Mouse (Mus musculus) liver, embryonic 14.5 days (tissue): ENCODE data around the gene Trim11.

Experiments
- CTCF ChIP-seq: IDR thresholded peaks from 2 replicates; pipeline ENCODE4 v1.5.1; 2016; ENCODE audit warnings: antibody characterized with exemption, low read depth, control low read depth
- EP300 ChIP-seq: IDR thresholded peaks from 2 replicates; pipeline ENCODE4 v1.6.1; 2016; ENCODE audit warnings: antibody characterized with exemption, low read depth

DNA sequence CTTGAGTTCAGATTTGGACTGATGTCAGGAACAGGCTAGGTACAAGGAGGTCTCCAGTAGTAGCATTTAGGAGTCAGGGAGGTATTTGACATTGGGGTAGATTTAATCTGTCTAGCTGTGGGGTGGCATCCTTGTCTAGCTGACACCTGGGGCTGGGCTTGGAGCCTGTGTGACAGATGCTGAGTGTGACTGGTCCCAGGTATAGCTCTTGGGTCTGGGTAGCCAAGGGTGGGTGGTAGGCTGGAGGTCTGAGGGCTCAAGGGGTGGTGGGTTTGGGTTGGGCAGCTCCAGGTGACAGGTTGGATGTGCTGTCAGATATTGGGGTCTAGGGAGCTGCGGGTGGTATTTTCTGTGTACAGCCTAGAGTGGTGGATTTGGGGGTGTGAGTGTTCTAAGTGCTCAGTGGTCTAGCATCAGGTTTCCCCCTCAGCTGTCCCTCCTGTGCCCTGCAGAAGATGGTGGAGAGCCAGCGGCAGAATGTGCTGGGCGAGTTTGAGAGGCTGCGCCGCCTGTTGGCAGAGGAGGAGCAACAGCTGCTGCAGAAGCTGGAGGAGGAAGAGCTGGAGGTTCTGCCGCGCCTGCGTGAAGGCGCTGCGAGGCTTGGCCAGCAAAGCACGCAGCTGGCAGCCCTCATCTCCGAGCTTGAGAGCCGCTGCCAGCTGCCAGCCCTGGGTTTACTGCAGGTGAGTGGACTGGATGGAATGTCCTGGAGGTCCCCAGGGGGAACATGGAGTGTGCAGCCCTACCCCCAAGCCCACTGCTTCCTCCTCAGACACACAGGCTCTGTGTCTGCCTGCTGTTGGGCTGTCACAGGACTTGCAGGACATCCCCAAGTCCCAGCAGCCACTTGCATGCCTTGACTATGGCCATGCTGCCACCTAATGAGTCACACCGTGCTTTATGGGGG lies 3.9 kb downstream of the Trim11 start:
- TF ChIP-seq CTCF (peak; percentile 79), EP300 (no peak)
